Mouse (Mus musculus) heart, embryonic 15.5 days (tissue): ENCODE data around the gene Nrxn2. TPM values are rescaled to one million over a fixed set of nuclear protein-coding genes. Genes with fewer than 3 reads are reported as not detected.

Source experiments
- ATAC-seq: fragments of 200-750 bp; cut with Nextera tagmentation; replicated peaks from 2 replicates; pipeline ENCODE4 v1.8.0; 2017; ENCODE audit warnings: low read depth, moderate TSS enrichment; ENCODE audit not compliant: insufficient number of reproducible peaks, insufficient read depth, low FRiP score
- H3K27ac ChIP-seq: fragments of 300-500 bp; sonication (generic); 2 replicates; pipeline ENCODE4 v1.5.1; 2015; ENCODE audit warnings: mild to moderate bottlenecking, inconsistent platforms
- H3K27me3 ChIP-seq: fragments of 300-500 bp; sonication (generic); 2 replicates; pipeline ENCODE4 v1.6.1; 2015; ENCODE audit warnings: inconsistent platforms
- H3K36me3 ChIP-seq: fragments of 300-500 bp; sonication (generic); 2 replicates; pipeline ENCODE4 v1.6.1; 2015; ENCODE audit warnings: mild to moderate bottlenecking, inconsistent platforms
- H3K4me1 ChIP-seq: fragments of 300-500 bp; sonication (generic); replicated peaks from 2 replicates; pipeline ENCODE4 v1.6.1; 2015; ENCODE audit warnings: inconsistent platforms
- H3K4me2 ChIP-seq: fragments of 300-500 bp; sonication (generic); 2 replicates; pipeline ENCODE4 v1.6.1; 2015; ENCODE audit warnings: inconsistent platforms, mild to moderate bottlenecking, moderate library complexity
- H3K4me3 ChIP-seq: fragments of 300-500 bp; sonication (generic); 2 replicates; pipeline ENCODE4 v1.5.1; 2015; ENCODE audit warnings: mild to moderate bottlenecking, inconsistent platforms
- H3K9ac ChIP-seq: fragments of 300-500 bp; sonication (generic); 2 replicates; pipeline ENCODE4 v1.6.1; 2015; ENCODE audit warnings: mild to moderate bottlenecking, inconsistent platforms
- H3K9me3 ChIP-seq: fragments of 300-500 bp; sonication (generic); replicated peaks from 2 replicates; pipeline ENCODE4 v1.6.1; 2016; ENCODE audit warnings: inconsistent platforms
- WGBS: fragments of 180-500 bp; shearing (Covaris S2); methylation state at CpG from one replicate; pipeline ENCODE4 v1.1.7; 2015; ENCODE audit warnings: mixed read lengths; 5-methylcytosine and 5-hydroxymethylcytosine counted together
- polyA plus RNA-seq: library from polyadenylated mRNA; unstranded; fragments of >200 nt; fragmentation: Nextera tagmentation; extraction: Ambion mirVana; gene quantifications from 2 replicates; pipeline ENCODE4 v1.2.1, GENCODE M21; 2015

Gene Nrxn2
- polyA plus RNA-seq, 1 experiment from 2014 or later = 0.60 TPM

DNA sequence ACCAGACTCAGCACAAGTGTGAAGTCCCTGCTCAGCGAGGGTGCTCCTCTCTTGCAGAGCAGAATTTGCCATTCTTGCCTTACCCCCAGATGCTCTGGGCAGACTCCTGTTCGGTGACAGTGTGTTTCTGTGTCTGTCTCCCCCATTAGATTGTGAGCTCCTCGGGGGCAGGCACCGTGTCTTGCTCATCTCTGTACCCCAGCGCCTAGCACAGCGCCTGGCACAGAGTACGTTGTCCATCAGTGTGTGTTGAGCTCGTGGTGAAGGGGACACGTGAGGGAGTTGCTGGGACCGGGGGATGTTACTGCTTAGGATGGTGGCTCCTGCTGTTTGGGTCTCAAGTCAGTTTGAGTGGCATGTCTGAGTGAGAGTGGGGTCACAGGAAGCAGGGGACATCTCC lies 14.7 kb upstream of the Nrxn2 start:
- peaks cover 31% of the 10 kb centered on the region for H3K4me1 ChIP-seq
- no peak overlapping the region for H3K4me2 ChIP-seq
- peaks cover 18% of the 10 kb centered on the region; the same call in 1 of the 2 replicates for H3K27me3 ChIP-seq
- 84% methylated on average over 10 of the region's 10 CpGs for WGBS
- ATAC-seq = no peak
- no peak overlapping the region for H3K9ac ChIP-seq
- H3K4me3 ChIP-seq = no peak overlapping the region
- H3K27ac ChIP-seq = no peak overlapping the region
- no peaks in the 10 kb centered on the region for H3K9me3 ChIP-seq
- no peaks in the 10 kb centered on the region for H3K36me3 ChIP-seq

- ATAC-seq = no peak
- H3K4me1 ChIP-seq = peaks cover 17% of the 10 kb centered on the region
- H3K4me2 ChIP-seq = no peak overlapping the region
- no peak overlapping the region for H3K27ac ChIP-seq
- no peak overlapping the region for H3K9ac ChIP-seq
- H3K9me3 ChIP-seq = no peaks in the 10 kb centered on the region
- WGBS = 76% methylated on average over 10 of the region's 10 CpGs
- no peaks in the 10 kb centered on the region for H3K36me3 ChIP-seq
- H3K4me3 ChIP-seq = no peak overlapping the region
- peaks cover 18% of the 10 kb centered on the region; the same call in 1 of the 2 replicates for H3K27me3 ChIP-seq
These were observed 13.1 kb upstream of the Nrxn2 start for GRCm38 (mm10) chr19:6405433-6405832.

DNA sequence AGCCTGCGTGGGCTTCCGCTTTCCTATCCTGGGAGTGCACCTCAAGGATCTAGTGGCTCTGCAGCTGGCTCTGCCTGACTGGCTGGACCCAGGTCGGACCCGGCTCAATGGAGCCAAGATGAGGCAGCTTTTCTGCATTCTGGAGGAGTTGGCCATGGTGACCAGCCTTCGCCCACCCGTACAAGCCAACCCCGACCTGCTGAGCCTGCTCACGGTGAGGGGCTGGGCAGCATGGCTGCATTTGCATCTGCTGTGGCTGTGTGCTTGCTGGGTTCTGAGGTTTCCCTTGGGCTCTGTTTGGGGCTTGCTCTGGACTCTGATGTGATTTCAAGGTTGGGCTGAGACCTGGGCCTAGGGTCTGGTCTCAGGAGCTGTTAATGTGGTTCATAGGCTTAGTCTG lies 11.4 kb upstream of the Nrxn2 start:
- Histone ChIP-seq H3K9ac (no peak overlapping the region), H3K27ac (no peak overlapping the region), H3K4me3 (no peak overlapping the region), H3K4me1 (peaks cover under 1% of the 10 kb centered on the region), H3K27me3 (peaks cover 14% of the 10 kb centered on the region; the same call in 1 of the 2 replicates), H3K9me3 (no peaks in the 10 kb centered on the region), H3K4me2 (no peak overlapping the region), H3K36me3 (no peaks in the 10 kb centered on the region)
- 81% methylated on average over 8 of the region's 8 CpGs for WGBS
- ATAC-seq = no peak

- Histone ChIP-seq H3K4me1 (no peaks in the 10 kb centered on the region), H3K4me2 (no peak overlapping the region), H3K27ac (no peak overlapping the region), H3K9ac (no peak overlapping the region), H3K4me3 (no peak overlapping the region), H3K9me3 (no peaks in the 10 kb centered on the region), H3K27me3 (peaks cover 7% of the 10 kb centered on the region; the same call in 1 of the 2 replicates), H3K36me3 (no peaks in the 10 kb centered on the region)
- 66% methylated on average over 16 of the region's 16 CpGs for WGBS
- no peak for ATAC-seq
These were observed 10.6 kb upstream of the Nrxn2 start for GRCm38 (mm10) chr19:6407816-6408510.

DNA sequence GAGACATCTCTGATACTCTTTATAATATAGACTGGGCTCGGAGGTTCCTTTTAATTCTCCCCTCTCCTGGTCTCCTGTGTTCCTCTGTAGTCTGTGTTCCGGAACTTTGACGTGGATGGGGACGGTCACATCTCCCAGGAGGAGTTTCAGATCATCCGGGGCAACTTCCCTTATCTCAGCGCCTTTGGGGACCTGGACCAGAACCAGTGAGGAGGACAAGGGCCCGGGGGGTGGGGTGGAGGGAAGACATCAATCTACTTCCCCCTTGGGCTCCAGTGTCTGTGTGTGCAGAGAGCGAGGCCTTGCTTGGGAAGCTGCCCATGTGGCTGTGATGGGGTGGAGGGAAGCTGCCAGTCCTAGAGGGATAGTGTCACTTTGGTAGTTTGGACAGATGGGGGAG lies 9.8 kb upstream of the Nrxn2 start:
- Histone ChIP-seq H3K4me2 (no peak overlapping the region), H3K4me1 (no peaks in the 10 kb centered on the region), H3K4me3 (no peak overlapping the region), H3K27ac (no peak overlapping the region), H3K27me3 (0 out of 2 replicates have a peak, but pooled peaks cover under 1% of the 10 kb centered on the region), H3K9me3 (no peaks in the 10 kb centered on the region), H3K9ac (no peak overlapping the region), H3K36me3 (no peaks in the 10 kb centered on the region)
- no peak for ATAC-seq
- whole genome bisulfite sequencing = 76% methylated on average over 8 of the region's 8 CpGs

- no peak overlapping the region for H3K9ac ChIP-seq
- no peak overlapping the region for H3K4me3 ChIP-seq
- no peak overlapping the region for H3K27ac ChIP-seq
- no peaks in the 10 kb centered on the region for H3K9me3 ChIP-seq
- no peaks in the 10 kb centered on the region for H3K36me3 ChIP-seq
- no peak overlapping the region for H3K4me2 ChIP-seq
- 74% methylated on average over 5 of the region's 5 CpGs for WGBS
- H3K4me1 ChIP-seq = no peaks in the 10 kb centered on the region
- ATAC-seq = no peak
- H3K27me3 ChIP-seq = no peaks in the 10 kb centered on the region
These were observed 9.4 kb upstream of the Nrxn2 start for GRCm38 (mm10) chr19:6409176-6409575.

GRCm38 (mm10) chr19:6409936-6410335 lies 8.6 kb upstream of the Nrxn2 start:
- H3K27ac ChIP-seq = no peak overlapping the region
- H3K4me3 ChIP-seq = no peak overlapping the region
- no peak overlapping the region for H3K9ac ChIP-seq
- 75% methylated on average over 5 of the region's 5 CpGs for WGBS
- H3K4me1 ChIP-seq = no peaks in the 10 kb centered on the region
- H3K27me3 ChIP-seq = no peaks in the 10 kb centered on the region
- H3K9me3 ChIP-seq = no peaks in the 10 kb centered on the region
- H3K4me2 ChIP-seq = no peak overlapping the region
- ATAC-seq = no peak
- no peaks in the 10 kb centered on the region for H3K36me3 ChIP-seq

GRCm38 (mm10) chr19:6412798-6413197 lies 5.7 kb upstream of the Nrxn2 start:
- H3K4me3 ChIP-seq = no peak overlapping the region
- H3K9me3 ChIP-seq = no peaks in the 10 kb centered on the region
- WGBS = 55% methylated on average over 14 of the region's 14 CpGs
- no peak for ATAC-seq
- H3K27me3 ChIP-seq = peaks cover 25% of the 10 kb centered on the region
- no peaks in the 10 kb centered on the region for H3K36me3 ChIP-seq
- no peak overlapping the region for H3K9ac ChIP-seq
- no peak overlapping the region for H3K4me2 ChIP-seq
- no peak overlapping the region for H3K27ac ChIP-seq
- H3K4me1 ChIP-seq = peaks cover 5% of the 10 kb centered on the region; the same call in 1 of the 2 replicates

GRCm38 (mm10) chr19:6415454-6415853 lies 3.1 kb upstream of the Nrxn2 start:
- Histone ChIP-seq H3K9ac (no peak overlapping the region), H3K4me3 (no peak overlapping the region), H3K4me2 (no peak overlapping the region), H3K4me1 (peaks cover 15% of the 10 kb centered on the region), H3K9me3 (no peaks in the 10 kb centered on the region), H3K36me3 (no peaks in the 10 kb centered on the region), H3K27ac (no peak overlapping the region), H3K27me3 (peaks cover 52% of the 10 kb centered on the region)
- ATAC-seq = no peak
- 29% methylated on average over 6 of the region's 6 CpGs for WGBS

DNA sequence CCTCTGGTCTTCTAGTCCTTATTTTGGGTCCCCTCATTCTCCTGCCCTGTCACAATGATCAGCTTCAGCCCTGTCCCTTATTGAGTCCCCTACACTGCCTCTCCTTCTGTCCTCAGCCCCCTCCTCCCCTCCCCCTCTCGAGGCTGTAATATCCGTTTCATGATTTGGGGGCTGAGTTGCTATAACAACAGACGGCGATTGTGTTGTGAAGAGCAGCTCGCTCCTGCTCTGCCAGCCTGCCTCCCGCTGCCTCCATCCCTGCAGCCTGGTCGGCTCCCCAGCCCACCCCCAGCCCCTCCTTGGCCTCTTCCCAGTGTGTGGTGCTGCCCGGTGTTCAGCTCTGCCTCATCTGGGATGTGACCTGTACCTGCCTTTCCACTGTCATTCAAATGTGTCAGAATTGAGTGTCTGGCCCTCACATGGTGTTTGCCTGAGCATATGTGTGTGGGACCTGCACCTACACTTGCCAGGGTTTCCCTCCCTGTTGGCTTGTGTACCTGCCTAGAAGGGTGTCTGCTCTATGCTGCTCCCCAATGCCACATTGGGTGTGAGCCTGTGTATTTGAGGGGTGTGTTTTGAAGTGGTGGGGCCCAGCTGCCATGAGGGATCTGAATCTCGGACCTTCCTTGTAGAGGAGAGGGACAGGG lies 2.3 kb upstream of the Nrxn2 start:
- peaks cover 60% of the 10 kb centered on the region for H3K27me3 ChIP-seq

DNA sequence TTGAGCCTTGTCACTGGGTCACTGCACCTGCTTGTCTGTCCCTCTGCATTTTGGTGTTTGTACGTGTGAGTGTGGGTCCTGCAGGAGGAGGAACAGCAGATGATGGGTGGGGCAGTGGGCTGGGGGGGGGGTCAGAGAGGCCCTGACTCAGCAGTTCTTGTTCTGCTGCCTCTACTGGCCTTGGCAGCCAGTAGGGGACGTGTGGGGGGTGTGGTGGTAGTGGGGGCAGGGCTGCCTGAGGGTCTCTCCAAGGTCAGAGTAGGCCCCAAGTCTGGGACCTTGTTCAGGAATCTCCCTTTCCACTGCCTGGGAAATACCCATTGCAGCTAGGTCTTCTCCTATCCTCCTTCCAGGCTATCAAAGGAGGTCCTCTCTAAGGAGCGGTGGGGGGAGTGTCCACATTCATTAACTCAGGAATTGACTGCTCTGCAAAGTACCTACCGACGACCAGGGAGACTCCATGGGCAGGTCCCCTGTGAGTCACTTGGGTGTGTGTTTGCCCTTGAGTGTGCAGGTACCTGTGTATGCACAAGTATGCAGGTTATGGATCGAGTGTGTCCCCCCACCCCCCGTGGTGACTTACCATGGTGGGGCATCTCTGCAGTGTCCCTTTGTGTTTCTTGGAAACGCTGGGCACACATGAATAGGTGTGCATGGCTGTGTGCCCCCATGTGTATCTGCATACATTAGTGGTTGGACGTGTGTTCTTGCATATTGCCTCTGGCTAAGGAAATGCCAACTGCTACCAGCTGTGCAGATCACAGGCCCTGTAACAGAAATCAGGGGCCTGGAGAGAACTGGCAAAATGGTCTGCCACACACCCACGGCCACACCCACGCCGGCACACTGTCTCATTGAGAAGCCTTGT lies 1.4 kb upstream of the Nrxn2 start:
- ATAC-seq = no peak
- no peak overlapping the region for H3K4me3 ChIP-seq
- no peaks in the 10 kb centered on the region for H3K36me3 ChIP-seq
- H3K27me3 ChIP-seq = peaks cover 68% of the 10 kb centered on the region
- WGBS = 70% methylated on average over 12 of the region's 12 CpGs
- H3K27ac ChIP-seq = no peak overlapping the region
- H3K9ac ChIP-seq = no peak overlapping the region
- no peak overlapping the region for H3K4me2 ChIP-seq
- H3K4me1 ChIP-seq = peaks cover 15% of the 10 kb centered on the region
- H3K9me3 ChIP-seq = no peaks in the 10 kb centered on the region

More for the DNA sequence above, 2.3 kb upstream of the Nrxn2 start:
- no peak for ATAC-seq
- Histone ChIP-seq H3K9me3 (no peaks in the 10 kb centered on the region), H3K27ac (no peak overlapping the region), H3K4me2 (no peak overlapping the region), H3K4me1 (peaks cover 15% of the 10 kb centered on the region), H3K36me3 (no peaks in the 10 kb centered on the region), H3K9ac (no peak overlapping the region), H3K4me3 (no peak overlapping the region)
- 18% methylated on average over 9 of the region's 9 CpGs for WGBS
